Mouse (Mus musculus) spleen, adult 2 months (tissue): Measurements from ENCODE around the gene Hsf2bp.

Source experiments
- CTCF ChIP-seq: fragments of 200-500 bp; IDR thresholded peaks from 2 replicates; pipeline ENCODE4 v1.5.1; 2011; ENCODE audit warnings: mild to moderate bottlenecking, inconsistent platforms; ENCODE audit not compliant: insufficient read depth, insufficient read length, insufficient replicate concordance; ENCODE audit errors: extremely low read depth
- POLR2A ChIP-seq: fragments of 200-500 bp; IDR thresholded peaks from 2 replicates; pipeline ENCODE4 v1.6.1; 2011; ENCODE audit warnings: low read depth, low read length, inconsistent platforms

DNA sequence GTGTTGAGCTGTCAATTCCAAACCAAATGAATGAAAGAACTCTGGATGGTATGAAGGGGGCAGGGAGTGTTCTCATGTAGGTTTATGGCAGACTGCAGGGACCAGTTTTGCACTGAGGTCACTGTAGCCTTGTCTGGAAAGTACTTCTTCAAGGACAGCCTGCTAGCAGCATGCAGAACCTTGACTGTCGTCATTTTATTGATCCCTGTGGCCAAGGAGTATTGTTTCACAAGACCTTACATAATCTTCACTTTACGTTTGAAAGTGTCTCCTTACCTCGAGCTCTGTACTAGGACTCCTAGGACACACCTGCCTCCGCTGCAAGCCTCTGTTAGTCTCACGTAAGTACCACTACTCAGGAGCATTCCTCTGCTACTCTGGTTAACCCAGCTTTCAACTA lies 73.9 kb downstream of the Hsf2bp start:
- TF ChIP-seq POLR2A: no peak
- TF ChIP-seq CTCF: no peak
